Mouse (Mus musculus) layer of hippocampus, postnatal 25 days (tissue): ENCODE measurements at regions not wholly inside any gene's neighbourhood (a gene's known extent, or its start where the extent isn't known, plus 50 kb on each side); places are given as distances from the start of the nearest gene placed in this dataset.

ENCODE experiments used
- DNase-seq, 2 experiments: peaks; one replicate each; pipeline ENCODE4 v3.0.0; 2022; ENCODE audit warnings: mixed read lengths in 2 of 2, low spot score in 1 of 2; ENCODE audit errors: extremely low spot score in 1 of 2

GRCm38 (mm10) chr15:72101730-72102129 lies 1732.6 kb upstream of the Gm6569 start:
- no peak for DNase-seq

- DNase-seq = no peak
Measured at GRCm38 (mm10) chr15:72105830-72106413, 1728.4 kb upstream of the Gm6569 start.

GRCm38 (mm10) chr15:72110520-72110919 lies 1723.8 kb upstream of the Gm6569 start:
- no peak for DNase-seq

- no peak for DNase-seq
Measured at GRCm38 (mm10) chr15:72116772-72117171, 1717.6 kb upstream of the Gm6569 start.

- DNase-seq = no peak
Measured at GRCm38 (mm10) chr15:72134226-72134625, 1700.1 kb upstream of the Gm6569 start.

- DNase-seq = no peak
Measured at GRCm38 (mm10) chr15:72135992-72136617, 1698.3 kb upstream of the Gm6569 start.

GRCm38 (mm10) chr15:72140122-72140521 lies 1694.2 kb upstream of the Gm6569 start:
- no peak for DNase-seq

GRCm38 (mm10) chr15:72150581-72150980 lies 1683.8 kb upstream of the Gm6569 start:
- no peak for DNase-seq

GRCm38 (mm10) chr15:72158505-72158904 lies 1675.9 kb upstream of the Gm6569 start:
- DNase-seq = no peak

- DNase-seq = peak in 1 of 2 experiments; percentile 20
Measured at GRCm38 (mm10) chr15:72200861-72201260, 1633.5 kb upstream of the Gm6569 start.

GRCm38 (mm10) chr15:72201791-72202190 lies 1632.6 kb upstream of the Gm6569 start:
- DNase-seq = no peak

GRCm38 (mm10) chr15:72205240-72205799 lies 1629.0 kb upstream of the Gm6569 start:
- no peak for DNase-seq

- DNase-seq = peak; percentile 82 to 94
Measured at GRCm38 (mm10) chr15:72205950-72206349, 1628.4 kb upstream of the Gm6569 start.

GRCm38 (mm10) chr15:72207589-72207988 lies 1626.8 kb upstream of the Gm6569 start:
- no peak for DNase-seq

- no peak for DNase-seq
Measured at GRCm38 (mm10) chr15:72208076-72208475, 1626.3 kb upstream of the Gm6569 start.

- DNase-seq = no peak
Measured at GRCm38 (mm10) chr15:72208973-72209372, 1625.4 kb upstream of the Gm6569 start.

GRCm38 (mm10) chr15:72217731-72218130 lies 1616.6 kb upstream of the Gm6569 start:
- no peak for DNase-seq

GRCm38 (mm10) chr15:72219985-72220384 lies 1614.4 kb upstream of the Gm6569 start:
- DNase-seq = no peak

GRCm38 (mm10) chr15:72220786-72221185 lies 1613.6 kb upstream of the Gm6569 start:
- DNase-seq = no peak

GRCm38 (mm10) chr15:72232355-72232754 lies 1602.0 kb upstream of the Gm6569 start:
- no peak for DNase-seq

- DNase-seq = no peak
Measured at GRCm38 (mm10) chr15:72264619-72265018, 1569.7 kb upstream of the Gm6569 start.

GRCm38 (mm10) chr15:72283846-72284245 lies 1550.5 kb upstream of the Gm6569 start:
- no peak for DNase-seq
